Mouse (Mus musculus) erythroblast, embryonic 14.5 days (primary cell): ENCODE data around the gene Hist1h2bl. TPM values are rescaled to one million over a fixed set of nuclear protein-coding genes. Genes with fewer than 3 reads are reported as not detected.

Experiments
- H3K27me3 ChIP-seq: 2 replicates; pipeline ENCODE4 v1.6.1; 2012; ENCODE audit warnings: inconsistent platforms; ENCODE audit not compliant: control insufficient read depth
- H3K36me3 ChIP-seq: 2 replicates; pipeline ENCODE4 v1.6.1; 2012; ENCODE audit warnings: mild to moderate bottlenecking, inconsistent platforms; ENCODE audit not compliant: control insufficient read depth
- H3K4me1 ChIP-seq: 2 replicates; pipeline ENCODE4 v1.6.1; 2012; ENCODE audit warnings: inconsistent platforms; ENCODE audit not compliant: control insufficient read depth
- H3K4me3 ChIP-seq: replicated peaks from 2 replicates; pipeline ENCODE3; 2012; ENCODE audit warnings: moderate library complexity, mild to moderate bottlenecking, inconsistent platforms
- H3K9me3 ChIP-seq: 2 replicates; pipeline ENCODE4 v1.6.1; 2012; ENCODE audit warnings: low read length, inconsistent platforms, mixed read lengths; ENCODE audit not compliant: control insufficient read depth
- GATA1 ChIP-seq: IDR thresholded peaks from 2 replicates; pipeline ENCODE4 v1.6.1; 2012; ENCODE audit warnings: low read length, inconsistent platforms, mixed read lengths
- TAL1 ChIP-seq: IDR thresholded peaks from 3 replicates; pipeline ENCODE4 v1.6.1; 2012; ENCODE audit warnings: low read length, inconsistent platforms, mixed read lengths
- polyA plus RNA-seq: library from polyadenylated mRNA; stranded (reverse); fragments of >175 nt; gene quantifications from 2 replicates; pipeline ENCODE4 v1.2.3, GENCODE M21; 2012

Gene Hist1h2bl
- polyA plus RNA-seq, 1 experiment, result 7.9 TPM

DNA sequence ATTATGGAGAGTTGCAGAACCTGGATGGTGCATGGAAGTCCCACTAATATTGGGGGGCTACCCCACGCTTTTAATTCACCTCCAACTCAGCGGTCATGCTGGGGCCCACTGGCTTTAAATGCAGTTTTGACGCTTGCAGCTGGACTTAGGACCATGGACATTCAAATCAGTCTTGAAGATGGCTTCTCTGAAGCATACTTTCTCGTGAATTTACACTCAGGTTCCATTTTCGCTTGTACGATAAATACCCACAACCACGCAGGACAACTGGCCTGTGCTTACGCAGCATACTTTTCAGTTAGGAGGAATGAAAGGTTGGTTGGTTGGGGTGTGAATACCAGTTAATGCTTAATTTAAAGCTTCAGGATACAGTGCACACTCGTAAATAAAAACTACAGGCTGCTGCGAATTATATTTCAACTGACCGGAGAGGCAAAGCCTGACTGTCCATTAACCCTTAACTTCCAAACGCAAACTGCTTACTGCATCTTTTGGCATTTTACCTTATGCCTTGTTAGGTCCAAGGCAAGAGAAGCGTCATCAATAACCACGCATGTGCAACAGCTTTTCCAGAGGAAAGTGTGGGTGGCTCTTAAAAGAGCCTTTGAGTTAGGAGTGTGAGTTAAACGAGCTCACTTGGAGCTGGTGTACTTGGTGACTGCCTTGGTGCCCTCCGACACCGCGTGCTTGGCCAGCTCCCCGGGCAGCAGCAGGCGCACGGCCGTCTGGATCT is 646 bp downstream of the Hist1h2bl start:
- H3K9me3 ChIP-seq, result no peaks in the 10 kb centered on the region
- H3K4me3 ChIP-seq, result peak overlapping the region; percentile 78
- peaks cover 64% of the 10 kb centered on the region for H3K4me1 ChIP-seq
- H3K27me3 ChIP-seq, result no peaks in the 10 kb centered on the region
- TF ChIP-seq TAL1 (no peak), GATA1 (no peak)
- H3K36me3 ChIP-seq, result no peaks in the 10 kb centered on the region; the same call in 1 of the 2 replicates

DNA sequence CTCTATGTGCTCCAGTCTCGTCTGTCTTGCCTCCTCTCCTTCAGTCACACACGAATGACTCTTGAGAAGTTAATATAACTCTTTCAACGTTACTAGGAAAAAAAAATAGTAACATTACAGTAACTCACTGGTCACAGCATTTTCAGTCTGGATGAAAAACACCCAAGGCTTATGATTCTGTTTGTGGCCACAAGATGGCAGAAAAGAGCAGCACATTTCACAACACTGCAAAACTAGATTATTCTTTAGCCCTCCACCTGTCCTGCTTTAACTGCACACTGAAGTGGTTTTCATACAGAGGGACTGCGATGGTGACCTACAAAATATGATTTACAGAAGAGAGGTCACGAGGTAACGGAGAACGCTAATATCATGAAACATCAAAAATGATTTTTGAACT is 1.2 kb downstream of the Hist1h2bl start:
- Histone ChIP-seq H3K9me3 (no peaks in the 10 kb centered on the region), H3K4me3 (peak overlapping the region; percentile 78), H3K36me3 (no peaks in the 10 kb centered on the region; the same call in 1 of the 2 replicates), H3K27me3 (no peaks in the 10 kb centered on the region), H3K4me1 (peaks cover 63% of the 10 kb centered on the region)
- TF ChIP-seq GATA1 (no peak), TAL1 (no peak)

DNA sequence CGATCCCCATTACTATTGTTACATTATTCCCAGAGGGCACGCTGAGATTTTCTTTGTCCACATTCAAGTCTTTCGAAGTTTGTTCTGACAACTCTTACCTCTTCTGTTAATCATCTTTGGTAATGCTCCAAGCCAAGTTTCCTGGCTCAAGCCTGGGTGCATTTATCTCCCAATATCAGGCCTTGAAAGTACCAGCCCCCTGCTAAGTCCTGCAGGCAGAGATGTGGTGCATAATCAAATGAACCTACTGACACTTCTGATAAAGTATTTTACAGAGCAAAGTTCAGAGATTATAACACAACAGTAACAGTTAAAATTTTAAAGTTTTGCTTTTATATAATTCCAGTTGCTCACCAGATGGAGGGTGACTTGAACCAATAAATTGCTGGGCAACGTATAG is 4.2 kb downstream of the Hist1h2bl start:
- Histone ChIP-seq H3K36me3 (no peaks in the 10 kb centered on the region), H3K9me3 (no peaks in the 10 kb centered on the region), H3K27me3 (no peaks in the 10 kb centered on the region), H3K4me3 (peak overlapping the region; percentile 86), H3K4me1 (peaks cover 39% of the 10 kb centered on the region)
- TF ChIP-seq TAL1, result no peak
- TF ChIP-seq GATA1, result no peak

DNA sequence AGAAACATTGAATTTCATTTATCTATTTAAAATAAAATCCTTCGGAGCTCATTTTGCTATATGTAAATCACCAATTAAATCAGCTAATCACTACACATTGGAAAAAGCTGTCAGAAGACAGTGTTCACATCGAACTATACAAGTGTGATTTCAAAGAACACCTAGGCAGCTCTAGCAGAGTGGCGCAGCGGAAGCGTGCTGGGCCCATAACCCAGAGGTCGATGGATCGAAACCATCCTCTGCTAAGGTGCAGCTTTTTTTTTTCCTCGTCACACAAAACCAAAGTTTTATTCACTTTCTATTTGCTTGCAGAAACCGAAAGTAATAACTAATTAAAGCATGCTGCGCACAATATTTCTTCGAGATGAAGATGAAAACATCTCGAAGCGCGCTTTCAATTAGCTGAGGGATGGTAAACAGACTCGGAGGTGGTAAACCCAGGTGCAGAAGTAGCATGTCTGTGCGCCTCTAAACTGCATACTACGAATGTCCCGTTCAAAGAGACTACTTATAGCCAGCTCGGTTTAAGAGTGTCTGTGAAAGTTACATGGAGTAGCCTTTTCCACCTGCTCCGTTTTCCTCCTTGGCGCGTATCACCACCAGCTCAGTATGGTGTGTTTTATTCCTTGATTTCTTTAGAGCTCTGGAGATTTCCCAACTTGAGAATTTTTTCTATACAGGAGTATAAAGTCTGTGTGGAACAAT is 5.0 kb downstream of the Hist1h2bl start:
- peak overlapping the region; percentile 86 for H3K4me3 ChIP-seq
- no peaks in the 10 kb centered on the region for H3K27me3 ChIP-seq
- no peaks in the 10 kb centered on the region for H3K36me3 ChIP-seq
- no peak for TF ChIP-seq TAL1
- TF ChIP-seq GATA1, result no peak
- peaks cover 38% of the 10 kb centered on the region for H3K4me1 ChIP-seq
- no peaks in the 10 kb centered on the region for H3K9me3 ChIP-seq

DNA sequence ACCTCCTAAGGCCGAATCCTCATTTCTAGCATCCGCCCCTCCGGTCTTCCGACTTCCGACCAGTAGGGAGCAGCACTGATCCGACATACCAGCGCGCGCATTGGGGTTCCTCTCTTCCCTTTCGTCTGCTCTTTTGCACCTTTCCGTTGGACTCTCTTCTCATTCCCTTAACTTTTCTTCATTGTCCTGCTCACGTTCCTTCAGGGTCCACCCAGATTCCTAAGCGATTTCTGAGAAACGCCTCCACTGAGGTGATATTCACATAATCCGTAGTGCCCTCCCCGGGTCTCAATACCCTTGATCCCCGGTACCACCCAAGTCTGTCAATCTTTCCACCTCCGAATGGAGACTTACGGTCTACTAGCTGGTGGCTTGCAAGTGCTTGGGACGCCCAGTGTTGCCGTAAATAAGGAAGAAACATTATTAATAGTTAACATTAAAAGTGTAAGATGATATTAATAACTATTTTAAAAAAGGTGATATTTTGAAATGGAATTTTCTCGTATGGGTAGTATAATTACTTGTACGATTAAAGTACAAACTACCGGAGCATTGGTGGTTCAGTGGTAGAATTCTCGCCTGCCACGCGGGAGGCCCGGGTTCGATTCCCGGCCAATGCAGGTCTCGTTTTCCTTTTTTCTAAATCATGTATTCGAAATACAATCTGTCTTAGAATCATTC is 5.8 kb downstream of the Hist1h2bl start:
- Histone ChIP-seq H3K36me3 (no peaks in the 10 kb centered on the region), H3K4me3 (peak overlapping the region; percentile 86), H3K4me1 (peaks cover 33% of the 10 kb centered on the region), H3K27me3 (peaks cover 2% of the 10 kb centered on the region), H3K9me3 (no peaks in the 10 kb centered on the region)
- TF ChIP-seq GATA1 (no peak), TAL1 (no peak)

DNA sequence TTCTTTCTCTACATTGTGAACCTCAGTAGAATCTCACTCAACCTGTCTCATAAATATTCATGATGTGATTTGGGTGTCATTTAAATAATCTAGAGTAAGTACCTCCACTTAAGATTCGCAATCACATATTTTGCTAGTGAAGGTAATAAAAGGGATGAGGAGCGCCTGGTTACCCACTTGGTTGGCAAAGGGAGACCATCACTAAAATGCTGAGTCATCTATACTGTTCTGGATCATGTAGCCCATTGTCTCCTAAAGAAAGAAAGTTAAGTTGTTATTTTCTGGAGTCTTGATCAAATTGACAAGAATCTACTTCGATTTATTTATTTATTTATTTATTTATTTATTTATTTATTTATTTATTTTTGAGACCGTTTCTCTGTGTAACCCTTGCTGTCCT is 9.3 kb downstream of the Hist1h2bl start:
- peaks cover 6% of the 10 kb centered on the region for H3K27me3 ChIP-seq
- no peaks in the 10 kb centered on the region for H3K36me3 ChIP-seq
- TF ChIP-seq GATA1 (no peak), TAL1 (no peak)
- no peaks in the 10 kb centered on the region for H3K9me3 ChIP-seq
- no peak overlapping the region for H3K4me3 ChIP-seq
- peaks cover 15% of the 10 kb centered on the region for H3K4me1 ChIP-seq

DNA sequence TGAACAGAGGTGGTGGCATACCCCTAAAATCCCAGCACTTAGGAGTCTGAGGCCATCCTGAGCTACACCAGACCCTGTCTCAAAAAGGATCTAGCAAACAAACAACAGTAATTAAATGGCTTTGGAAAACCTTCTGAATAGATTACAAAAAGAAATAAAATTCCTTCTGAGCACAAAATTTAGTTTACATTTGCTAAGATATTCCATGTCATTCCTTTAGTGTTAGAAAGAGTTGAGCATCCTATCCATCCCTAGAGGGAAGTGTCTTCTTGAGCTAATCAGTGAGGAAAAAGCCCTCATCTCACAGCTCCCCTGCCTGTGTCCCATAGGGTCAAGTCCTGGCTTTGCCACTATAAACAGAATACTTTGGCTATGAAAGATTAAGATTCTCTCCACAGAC is 18.1 kb downstream of the Hist1h2bl start, which contains the start of gene Olfr1359:
Gene Olfr1359, plus strand, starts transcription at position 301 of the 400 bp plus-strand sequence.
- Histone ChIP-seq H3K4me1 (peaks cover 2% of the 10 kb centered on the region; the same call in 1 of the 2 replicates), H3K4me3 (no peak within 1 kb of the TSS), H3K36me3 (no peaks in the 10 kb centered on the region), H3K27me3 (peaks cover 2% of the 10 kb centered on the region), H3K9me3 (no peaks in the 10 kb centered on the region)
- TF ChIP-seq TAL1, result no peak
- TF ChIP-seq GATA1, result no peak

DNA sequence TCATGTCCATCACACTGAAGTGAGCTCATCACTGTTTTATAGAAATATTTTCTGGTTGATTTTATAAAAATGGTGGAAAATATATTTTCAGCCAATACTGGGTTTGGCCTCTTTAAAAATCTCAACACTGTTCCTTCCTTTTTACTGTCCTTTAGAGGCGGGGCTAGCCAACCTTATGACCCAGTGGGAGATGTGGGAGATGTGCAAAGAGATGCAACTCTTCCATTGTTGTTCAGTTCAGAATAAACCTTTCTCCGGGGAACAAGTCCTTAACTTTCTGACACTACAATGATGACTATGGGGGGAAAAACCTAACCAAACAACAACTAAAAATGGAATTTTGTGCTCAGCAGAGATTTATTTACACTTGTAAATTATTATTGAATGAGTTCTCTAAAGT is 38.6 kb downstream of the Hist1h2bl start, which contains the start of gene Olfr1360:
Gene Olfr1360, minus strand, starts transcription at position 101 of the 400 bp plus-strand sequence.
- no peak for TF ChIP-seq TAL1
- no peak for TF ChIP-seq GATA1
- Histone ChIP-seq H3K4me3 (no peak within 1 kb of the TSS), H3K36me3 (no peaks in the 10 kb centered on the region), H3K4me1 (no peaks in the 10 kb centered on the region), H3K9me3 (no peaks in the 10 kb centered on the region), H3K27me3 (no peaks in the 10 kb centered on the region)

Other genes starting within 250 kb of the Hist1h2bl start
- 0.37 and 0.41 TPM in 2 replicates for gene Nkapl, start 247.6 kb downstream of the Hist1h2bl start, polyA plus RNA-seq
- 0.01 TPM in 1 of 2 replicates, not detected in the other for gene Zkscan4, start 237.2 kb downstream of the Hist1h2bl start, polyA plus RNA-seq
- not detected in 2 replicates for gene Gm10065, start 236.7 kb downstream of the Hist1h2bl start, polyA plus RNA-seq
- gene AK157302, start 220.9 kb downstream of the Hist1h2bl start, polyA plus RNA-seq, result 0.05 and 0.06 TPM in 2 replicates
- 3.7 and 5.8 TPM in 2 replicates for gene Gm11273, start 214.7 kb downstream of the Hist1h2bl start, polyA plus RNA-seq
- 0.01 and 0.14 TPM in 2 replicates for gene Zkscan8, start 185.0 kb downstream of the Hist1h2bl start, polyA plus RNA-seq
- not detected in 2 replicates for gene Olfr1366, start 173.3 kb downstream of the Hist1h2bl start, polyA plus RNA-seq
- not detected in 2 replicates for gene Olfr1535, start 156.2 kb downstream of the Hist1h2bl start, polyA plus RNA-seq
- not detected in 2 replicates for gene Olfr1364, start 134.4 kb downstream of the Hist1h2bl start, polyA plus RNA-seq
- not detected in 2 replicates for gene Olfr1362, start 102.1 kb downstream of the Hist1h2bl start, polyA plus RNA-seq
- gene Olfr11, start 73.6 kb downstream of the Hist1h2bl start, polyA plus RNA-seq, result 0.04 TPM in 1 of 2 replicates, not detected in the other
- not detected in 2 replicates for gene Olfr1361, start 52.8 kb downstream of the Hist1h2bl start, polyA plus RNA-seq
- not detected in 2 replicates for gene Olfr1360, start 38.7 kb downstream of the Hist1h2bl start, polyA plus RNA-seq
- gene Olfr1359, start 18.0 kb downstream of the Hist1h2bl start, polyA plus RNA-seq, result not detected in 2 replicates
- 28.0 and 37.9 TPM in 2 replicates for gene Hist1h2ai, start 279 bp upstream of the Hist1h2bl start, polyA plus RNA-seq
- gene Hist1h3h, start 1.5 kb upstream of the Hist1h2bl start, polyA plus RNA-seq, result 27.8 and 67.4 TPM in 2 replicates
- 1.8 and 3.9 TPM in 2 replicates for gene Hist1h2bm, start 5.9 kb upstream of the Hist1h2bl start, polyA plus RNA-seq
- gene Hist1h4j, start 18.9 kb upstream of the Hist1h2bl start, polyA plus RNA-seq, result 1.3 and 2.7 TPM in 2 replicates
- 23.3 and 64.1 TPM in 2 replicates for gene Hist1h4k, start 34.4 kb upstream of the Hist1h2bl start, polyA plus RNA-seq
- 57.8 and 123 TPM in 2 replicates for gene Hist1h2ak, start 37.7 kb upstream of the Hist1h2bl start, polyA plus RNA-seq
- 2.7 and 5.2 TPM in 2 replicates for gene Hist1h2bn, start 38.0 kb upstream of the Hist1h2bl start, polyA plus RNA-seq
- 2.6 and 5.0 TPM in 2 replicates for gene Hist1h1b, start 64.5 kb upstream of the Hist1h2bl start, polyA plus RNA-seq
- 16.8 and 41.5 TPM in 2 replicates for gene Hist1h3i, start 67.2 kb upstream of the Hist1h2bl start, polyA plus RNA-seq
- 15.8 and 41.3 TPM in 2 replicates for gene Hist1h2an, start 71.1 kb upstream of the Hist1h2bl start, polyA plus RNA-seq
- gene Hist1h2bp, start 71.3 kb upstream of the Hist1h2bl start, polyA plus RNA-seq, result 2.2 and 5.1 TPM in 2 replicates
- 12.6 and 20.2 TPM in 2 replicates for gene Hist1h2bq, start 94.1 kb upstream of the Hist1h2bl start, polyA plus RNA-seq
- gene Hist1h2ao, start 94.3 kb upstream of the Hist1h2bl start, polyA plus RNA-seq, result 4,119 and 4,310 TPM in 2 replicates
- gene Hist1h4m, start 95.6 kb upstream of the Hist1h2bl start, polyA plus RNA-seq, result 26.4 and 43.3 TPM in 2 replicates
- 0.78 and 5.7 TPM in 2 replicates for gene Hist1h4n, start 116.1 kb upstream of the Hist1h2bl start, polyA plus RNA-seq
- 9,149 and 11,620 TPM in 2 replicates for gene Hist1h2ap, start 117.4 kb upstream of the Hist1h2bl start, polyA plus RNA-seq
- 12.4 and 21.9 TPM in 2 replicates for gene Hist1h2br, start 117.6 kb upstream of the Hist1h2bl start, polyA plus RNA-seq
- not detected in 2 replicates for gene Zfp184, start 229.0 kb upstream of the Hist1h2bl start, polyA plus RNA-seq